Mouse (Mus musculus): ENCODE results near the gene Ddx47.

DNA sequence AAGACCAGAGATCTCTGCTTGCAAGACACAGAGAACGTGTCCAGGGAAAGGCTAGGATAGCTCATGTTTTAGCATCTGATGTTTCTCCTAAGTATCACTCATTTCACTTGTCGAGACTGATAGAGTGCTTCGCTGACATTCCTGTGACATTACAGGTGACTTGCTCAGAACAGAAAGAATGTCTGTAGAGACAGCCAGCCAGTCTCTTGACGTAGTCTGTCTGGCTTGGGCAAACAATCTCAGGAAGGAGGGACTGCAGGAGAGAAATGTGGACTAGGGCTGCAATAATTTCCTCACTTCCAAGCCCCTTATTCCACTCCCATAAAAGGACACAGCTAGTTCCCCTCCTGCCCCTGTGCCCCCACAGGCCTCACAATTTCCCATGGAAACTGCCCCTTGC, 11.1 kb upstream of the Ddx47 start:
- TF ChIP-seq CTCF (IDR thresholded peaks at IDR 0.05; ENCODE audit: borderline replicate concordance, insufficient read depth, low read length) (no peak), POLR2A (IDR thresholded peaks at IDR 0.05; ENCODE audit: low read depth, low read length) (no peak)

Data from embryonic fibroblast, embryonic 13.5 days (primary cell).